Mouse (Mus musculus): ENCODE results near the gene 1700025G04Rik. TPM values are rescaled to one million over a fixed set of nuclear protein-coding genes. Genes with fewer than 3 reads are reported as not detected.

1700025G04Rik gene
- 22.2 and 25.2 TPM in 2 replicates for polyA plus RNA-seq (2012; rRNA removed)

GRCm38 (mm10) chr1:152090018-152090553, at the start of gene 1700025G04Rik:
Gene 1700025G04Rik, minus strand, starts transcription at chr1:152090125.

